16 mouse cellular contexts compared by ENCODE assay signal in genomic region chr15:9565396-9565795, GRCm38 (mm10). TPM values are rescaled to one million over a fixed set of nuclear protein-coding genes. Genes with fewer than 3 reads are reported as not detected.
DNase-seq lines count a peak whose midpoint lies in the region; TF ChIP-seq lines count a peak whose summit lies in the region.
"Had no signal": no experiment of that assay in that cellular context is flagged by ENCODE, and none has a peak within 500 bp of the region (broad histone marks: within the 10 kb centered on the region; RNA-seq: fewer than 3 reads in every experiment).

No protein-coding gene starts in this region.

- H3K4me3 ChIP-seq in layer of hippocampus, adult 2 months = no peak overlapping the region
- H3K4me3 ChIP-seq: forebrain, embryonic 13.5 days; heart, embryonic 15.5 days; liver, embryonic 15.5 days had no signal

- peak overlapping the region; percentile 43; the same call in 1 of the 2 replicates for H3K27ac ChIP-seq in layer of hippocampus, adult 2 months
- H3K27ac ChIP-seq: forebrain, embryonic 13.5 days; heart, embryonic 15.5 days; liver, embryonic 15.5 days had no signal

- peak; percentile 84 to 93 for DNase-seq in adrenal gland, adult (ENCODE audit: inconsistent age in 2 of 2, low spot score in 1 of 2)
- no peak for DNase-seq in adrenal gland, postnatal 4 days (ENCODE audit: low spot score in 2 of 2)
- DNase-seq in layer of hippocampus, adult 2 months (ENCODE audit: low spot score in 2 of 2) = peak in 1 of 2 experiments; percentile 26
- no peak for DNase-seq in layer of hippocampus, adult 11-12 months (ENCODE audit: low spot score)
- peak; percentile 34 for DNase-seq in gonadal fat pad, adult 2 months (ENCODE audit: low read depth)
- DNase-seq in skeletal muscle tissue, adult 2 months (ENCODE audit: low read depth, low spot score) = peak; percentile 32
- no peak for DNase-seq in retina, postnatal 1 day
- DNase-seq in natural killer cell, adult 2 months (ENCODE audit: low spot score in 2 of 2) = no peak
- DNase-seq: cerebellum, postnatal 10 days; embryo, embryonic 11 days; thymus, postnatal 14 days had no signal

- no peak for TF ChIP-seq CTCF in layer of hippocampus, adult 2 months (conservative IDR thresholded peaks at IDR 0.05)

RNA-seq across cellular contexts. Expression of gene Il7r, which starts 35.4 kb away (rescaled TPM):
- under 1 TPM; 0.34 to 0.65 TPM for total RNA-seq in adrenal gland, postnatal 4 days (2021)
- under 1 TPM; 0.33 to 0.88 TPM for total RNA-seq in layer of hippocampus, adult 2 months (2021)
- polyA plus RNA-seq in gonadal fat pad, adult 2 months (2012; rRNA removed) = 0.30 and 0.89 TPM in 2 replicates
- polyA plus RNA-seq: forebrain, embryonic 13.5 days; G1E; midbrain, postnatal 0 days had no signal

Comparison
In these comparisons a context has a peak if more than half of its experiments do, and no peak if none do; other contexts are left out.
1. DNase-seq: peak in adrenal gland, adult (2 of 2), gonadal fat pad, adult 2 months (single experiment) and skeletal muscle tissue, adult 2 months (single experiment); none in adrenal gland, postnatal 4 days (0 of 2), layer of hippocampus, adult 11-12 months (single experiment), retina, postnatal 1 day (single experiment) and natural killer cell, adult 2 months (0 of 2).